Mouse (Mus musculus) left cerebral cortex, adult 9 months (tissue): ENCODE results near the gene Slc6a20b.
"Not testable (repeated sequence)": the region's sequence is repeated elsewhere in the genome, so short reads cannot be mapped to it uniquely, and the experiment has no call there.

ENCODE experiments used
- DNase-seq, 2 experiments: peaks; one replicate each; pipeline ENCODE4 v3.0.0; 2022; ENCODE audit warnings: low spot score in 2 of 2

Slc6a20b gene

GRCm38 (mm10) chr9:123632281-123632680, at the start of gene Slc6a20b:
Slc6a20b (minus strand) TSS chr9:123632565.
- DNase-seq: no peak

GRCm38 (mm10) chr9:123679198-123679597, 46.8 kb upstream of the Slc6a20b start:
- no peak for DNase-seq

GRCm38 (mm10) chr9:123678327-123679105, 46.2 kb upstream of the Slc6a20b start, which contains the start of the genes Ccr9 and Slc6a20a:
Ccr9 (plus strand) TSS chr9:123678439.
Slc6a20a (minus strand) TSS chr9:123678885.
- DNase-seq: no peak

- peak in 1 of 2 experiments; percentile 38 for DNase-seq
These were observed 33.3 kb upstream of the Slc6a20b start for GRCm38 (mm10) chr9:123665645-123666044.

GRCm38 (mm10) chr9:123659986-123660676, 27.8 kb upstream of the Slc6a20b start:
- not testable (repeated sequence) for DNase-seq

- no peak for DNase-seq
These were observed 26.6 kb upstream of the Slc6a20b start for GRCm38 (mm10) chr9:123658981-123659380.

- DNase-seq: no peak
These were observed 25.1 kb upstream of the Slc6a20b start for GRCm38 (mm10) chr9:123657457-123657856.

- DNase-seq: no peak
These were observed 19.0 kb upstream of the Slc6a20b start for GRCm38 (mm10) chr9:123651369-123651768.

GRCm38 (mm10) chr9:123649785-123650511, 17.6 kb upstream of the Slc6a20b start:
- DNase-seq: no peak

- DNase-seq: no peak
These were observed 7.7 kb upstream of the Slc6a20b start for GRCm38 (mm10) chr9:123640106-123640505.

GRCm38 (mm10) chr9:123638668-123639089, 6.3 kb upstream of the Slc6a20b start:
- DNase-seq: peak in 1 of 2 experiments; percentile 39

- DNase-seq: no peak
These were observed 5.9 kb upstream of the Slc6a20b start for GRCm38 (mm10) chr9:123638231-123638630.

GRCm38 (mm10) chr9:123636771-123637170, 4.4 kb upstream of the Slc6a20b start:
- DNase-seq: no peak

GRCm38 (mm10) chr9:123632993-123633392, 628 bp upstream of the Slc6a20b start:
- no peak for DNase-seq

GRCm38 (mm10) chr9:123631666-123632065, 699 bp downstream of the Slc6a20b start:
- DNase-seq: no peak

GRCm38 (mm10) chr9:123625821-123626220, 6.5 kb downstream of the Slc6a20b start:
- DNase-seq: no peak

- DNase-seq: no peak
These were observed 7.6 kb downstream of the Slc6a20b start for GRCm38 (mm10) chr9:123624741-123625140.

- DNase-seq: no peak
These were observed 11.9 kb downstream of the Slc6a20b start for GRCm38 (mm10) chr9:123620311-123621098.

GRCm38 (mm10) chr9:123601529-123601928, 30.8 kb downstream of the Slc6a20b start:
- DNase-seq: no peak

GRCm38 (mm10) chr9:123597376-123597775, 35.0 kb downstream of the Slc6a20b start:
- no peak for DNase-seq

- no peak for DNase-seq
These were observed 35.5 kb downstream of the Slc6a20b start for GRCm38 (mm10) chr9:123596910-123597309.
